Mouse (Mus musculus) ES-Bruce4 (cell line): Measurements from ENCODE around the gene Ino80. TPM values are rescaled to one million over a fixed set of nuclear protein-coding genes. Genes with fewer than 3 reads are reported as not detected.

Source experiments
- H3K27ac ChIP-seq: 2 replicates; pipeline ENCODE4 v1.5.1; 2012; ENCODE audit warnings: low read length, inconsistent platforms; ENCODE audit not compliant: insufficient read depth
- H3K27me3 ChIP-seq: 2 replicates; pipeline ENCODE4 v1.6.1; 2012; ENCODE audit warnings: mild to moderate bottlenecking, low read length, inconsistent platforms; ENCODE audit not compliant: control insufficient read depth, poor library complexity, insufficient read depth, severe bottlenecking
- H3K36me3 ChIP-seq: 2 replicates; pipeline ENCODE4 v1.6.1; 2012; ENCODE audit warnings: inconsistent platforms, mild to moderate bottlenecking, low read length, moderate library complexity; ENCODE audit not compliant: control insufficient read depth, poor library complexity, insufficient read depth, severe bottlenecking
- H3K4me1 ChIP-seq: one replicate; pipeline ENCODE4 v1.8.1; 2011; ENCODE audit warnings: low read length; ENCODE audit not compliant: control insufficient read depth, insufficient read depth
- H3K4me3 ChIP-seq: 2 replicates; pipeline ENCODE4 v1.5.1; 2011; ENCODE audit warnings: low read depth, mild to moderate bottlenecking, low read length
- H3K9ac ChIP-seq: 2 replicates; pipeline ENCODE4 v1.6.1; 2012; ENCODE audit warnings: low read depth, mild to moderate bottlenecking, inconsistent platforms; ENCODE audit not compliant: poor library complexity, severe bottlenecking
- H3K9me3 ChIP-seq: replicated peaks from 2 replicates; pipeline ENCODE4 v1.6.1; 2012; ENCODE audit warnings: mild to moderate bottlenecking, low read length, inconsistent platforms; ENCODE audit not compliant: control insufficient read depth, poor library complexity, insufficient read depth, severe bottlenecking
- CTCF ChIP-seq: IDR thresholded peaks from one replicate; pipeline ENCODE4 v1.8.1; 2011; ENCODE audit warnings: low read depth, low read length
- EP300 ChIP-seq: IDR thresholded peaks from 2 replicates; pipeline ENCODE4 v1.6.1; 2011; ENCODE audit warnings: low read depth, low read length; ENCODE audit not compliant: insufficient read depth
- POLR2A ChIP-seq: IDR thresholded peaks from one replicate; pipeline ENCODE4 v1.8.1; 2011; ENCODE audit warnings: low read length; ENCODE audit not compliant: insufficient read depth
- polyA plus RNA-seq: library from polyadenylated mRNA; stranded (reverse); fragments of >200 nt; gene quantifications from 2 replicates; pipeline ENCODE4 v1.2.4, GENCODE M21; 2011; ENCODE audit warnings: low read depth; ENCODE audit not compliant: missing spikeins, insufficient read depth, insufficient read length

The Ino80 gene
- polyA plus RNA-seq, 1 experiment = 27.8 TPM

DNA sequence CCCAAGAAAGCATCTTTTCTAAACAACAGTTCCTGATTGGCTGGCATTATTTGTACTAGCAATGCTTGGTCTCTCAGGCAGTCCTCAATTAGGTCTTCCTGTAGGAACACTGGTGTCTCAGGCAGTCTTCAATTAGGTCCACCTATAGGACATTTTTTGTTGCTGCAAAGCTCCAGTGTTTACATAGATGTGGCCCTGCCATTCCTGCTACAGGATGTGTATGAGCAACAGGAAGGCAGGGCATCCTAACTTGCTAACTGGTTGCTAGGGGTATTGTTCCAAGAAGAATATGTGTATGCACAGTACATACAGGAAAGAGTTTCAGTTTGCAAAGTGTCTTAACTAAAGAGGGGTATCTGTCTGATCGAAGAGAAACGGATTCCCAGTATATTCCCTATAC, 18.6 kb upstream of the Ino80 start:
- Histone ChIP-seq H3K4me1 (no peaks in the 10 kb centered on the region), H3K27me3 (no peaks in the 10 kb centered on the region), H3K9me3 (no peaks in the 10 kb centered on the region), H3K36me3 (no peaks in the 10 kb centered on the region), H3K4me3 (no peak overlapping the region), H3K27ac (no peak overlapping the region), H3K9ac (no peak overlapping the region)
- TF ChIP-seq POLR2A (no peak), EP300 (no peak), CTCF (no peak)

DNA sequence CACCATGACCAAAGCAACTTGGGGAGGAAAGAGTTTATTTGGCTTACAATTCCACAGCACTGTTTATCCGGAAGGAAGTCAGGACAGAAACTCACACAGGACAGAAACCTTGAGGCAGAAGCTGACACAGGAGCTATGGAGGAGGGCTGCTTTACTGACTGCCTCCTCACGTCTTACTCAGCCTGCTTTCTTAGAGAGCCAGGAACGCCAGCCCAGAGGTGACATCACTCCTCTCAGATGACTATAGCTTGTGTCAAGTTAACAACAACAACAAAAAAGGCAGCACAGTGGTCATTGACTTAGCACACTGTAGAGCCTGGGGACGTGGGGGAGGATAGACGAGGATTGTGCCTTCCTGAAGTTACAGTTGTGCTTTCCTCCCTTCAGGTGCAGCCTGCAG, 14.5 kb upstream of the Ino80 start:
- Histone ChIP-seq H3K36me3 (no peaks in the 10 kb centered on the region), H3K27ac (no peak overlapping the region), H3K4me1 (no peaks in the 10 kb centered on the region), H3K9ac (no peak overlapping the region), H3K9me3 (no peaks in the 10 kb centered on the region), H3K4me3 (no peak overlapping the region), H3K27me3 (no peaks in the 10 kb centered on the region; the same call in 1 of the 2 replicates)
- TF ChIP-seq POLR2A (no peak), CTCF (no peak), EP300 (no peak)

DNA sequence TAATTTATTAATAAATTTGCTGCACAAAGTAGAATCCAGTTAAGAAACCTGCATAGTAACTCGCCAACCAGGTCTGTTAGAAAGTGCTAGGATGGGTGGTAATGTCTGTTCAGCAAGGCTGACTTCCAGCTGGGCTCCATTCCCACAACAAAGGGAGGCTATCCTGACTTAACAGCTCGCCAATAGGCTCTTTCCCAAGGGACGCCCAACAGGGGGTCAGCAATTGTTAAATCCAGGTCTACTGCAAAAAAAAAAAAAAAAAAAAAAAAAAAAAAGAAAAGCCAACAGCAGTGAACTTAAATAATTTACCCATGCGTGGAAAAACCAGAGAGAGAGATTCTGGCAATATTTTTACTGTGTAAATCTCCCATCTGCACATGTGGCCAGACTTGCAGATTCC, 9.0 kb upstream of the Ino80 start:
- Histone ChIP-seq H3K36me3 (no peaks in the 10 kb centered on the region), H3K4me1 (no peaks in the 10 kb centered on the region), H3K27me3 (peaks cover 6% of the 10 kb centered on the region; the same call in 1 of the 2 replicates), H3K4me3 (no peak overlapping the region), H3K27ac (no peak overlapping the region), H3K9ac (no peak overlapping the region), H3K9me3 (no peaks in the 10 kb centered on the region)
- TF ChIP-seq EP300 = peak; percentile 81; the same call in 1 of the 2 replicates
- no peak for TF ChIP-seq CTCF

DNA sequence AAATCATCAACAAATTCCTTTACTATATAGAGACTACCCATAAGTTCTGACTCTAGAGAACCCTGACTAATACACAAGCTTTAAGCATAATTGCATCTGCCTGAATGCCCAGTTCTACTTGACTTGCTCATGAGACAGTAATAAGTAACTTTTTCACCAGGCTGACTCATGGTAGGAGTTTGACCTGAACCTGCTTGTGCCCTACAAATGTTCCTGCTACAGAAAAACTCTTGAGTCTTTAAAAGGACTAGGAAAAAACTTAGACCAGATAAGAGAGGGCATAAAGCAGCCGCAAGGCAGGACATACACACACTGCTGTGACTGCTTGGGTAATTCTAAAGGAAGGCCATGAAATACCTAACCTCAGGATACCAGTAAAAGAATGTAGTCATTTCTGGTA, 4.8 kb upstream of the Ino80 start:
- TF ChIP-seq POLR2A (no peak), CTCF (no peak), EP300 (no peak)

DNA sequence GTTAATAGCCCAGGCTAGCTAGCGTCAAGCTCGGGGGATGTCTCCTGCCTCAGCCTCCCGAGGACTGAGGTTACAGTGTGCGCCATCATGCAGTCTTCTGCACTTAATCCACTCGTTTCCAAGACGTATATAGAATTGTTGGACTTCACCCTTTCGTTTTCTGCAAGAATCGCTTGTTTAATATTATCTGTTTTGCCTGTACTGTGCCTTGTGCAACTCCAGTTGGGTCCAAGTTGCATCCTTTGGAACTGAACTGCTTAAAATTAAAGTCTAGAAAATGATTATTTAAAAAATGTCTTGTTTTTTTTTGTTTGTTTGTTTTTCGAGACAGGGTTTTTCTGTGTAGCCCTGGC, 886 bp upstream of the Ino80 start:
- Histone ChIP-seq H3K36me3 (peaks cover 4% of the 10 kb centered on the region), H3K9ac (peak overlapping the region; percentile 98), H3K27ac (peak overlapping the region; percentile 85), H3K4me1 (peaks cover 2% of the 10 kb centered on the region), H3K27me3 (peaks cover 2% of the 10 kb centered on the region; the same call in 1 of the 2 replicates), H3K4me3 (peak overlapping the region; percentile 89), H3K9me3 (no peaks in the 10 kb centered on the region)
- TF ChIP-seq CTCF (no peak), EP300 (no peak), POLR2A (no peak)

More for the DNA sequence above, 4.8 kb upstream of the Ino80 start:
- Histone ChIP-seq H3K9ac (no peak overlapping the region), H3K27me3 (peaks cover 6% of the 10 kb centered on the region; the same call in 1 of the 2 replicates), H3K27ac (no peak overlapping the region), H3K9me3 (no peaks in the 10 kb centered on the region), H3K36me3 (peaks cover 4% of the 10 kb centered on the region), H3K4me3 (no peak overlapping the region), H3K4me1 (peaks cover 2% of the 10 kb centered on the region)

DNA sequence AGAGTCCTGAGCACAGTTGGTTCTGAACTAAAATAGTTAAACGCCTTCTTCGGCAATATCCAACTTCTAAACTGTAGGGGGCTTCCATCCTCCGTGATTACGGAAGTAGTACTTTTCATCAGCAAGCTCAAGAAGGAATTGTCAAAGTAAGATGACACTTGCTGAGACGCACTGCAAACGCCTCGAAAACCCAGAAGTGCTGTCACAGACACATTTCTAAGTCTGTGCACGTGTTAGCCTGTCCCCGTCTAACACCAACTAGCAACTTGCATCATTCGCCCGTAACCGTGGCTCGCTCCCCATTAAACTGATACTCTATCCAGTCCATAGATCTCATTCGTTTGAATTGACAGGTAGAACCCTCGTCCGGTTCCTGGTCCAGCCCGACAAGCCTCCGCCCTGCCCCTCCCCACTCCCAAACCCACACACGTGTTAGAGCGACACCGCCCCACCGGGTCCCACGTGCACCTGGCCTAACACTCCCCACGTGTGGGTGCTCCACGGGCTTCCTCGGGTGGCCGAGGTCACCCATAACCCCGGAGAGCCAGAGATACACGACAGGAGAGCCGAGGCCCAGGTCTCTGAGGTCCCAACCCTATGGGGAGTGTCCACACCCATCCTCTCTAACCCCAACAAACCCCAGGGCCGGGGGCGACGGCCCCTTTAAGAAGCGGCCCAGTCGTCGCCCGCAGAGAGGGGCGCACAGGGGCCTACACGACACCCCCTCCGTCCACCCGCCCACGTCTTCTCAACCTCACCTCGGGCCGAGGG, 681 bp downstream of the Ino80 start:
- Histone ChIP-seq H3K36me3 (peaks cover 4% of the 10 kb centered on the region), H3K4me3 (peak overlapping the region; percentile 89), H3K9ac (peak overlapping the region; percentile 98), H3K27me3 (no peaks in the 10 kb centered on the region), H3K27ac (peak overlapping the region; percentile 62), H3K9me3 (no peaks in the 10 kb centered on the region), H3K4me1 (peaks cover 2% of the 10 kb centered on the region)
- TF ChIP-seq CTCF (no peak), POLR2A (no peak), EP300 (0 out of 2 replicates have a peak, but pooled peaks have one; percentile 19)
